Mouse (Mus musculus): ENCODE measurements around the gene Def6.
A peak's percentile ranks its signal among the peaks of the same experiment; 100 is the strongest.

Def6 gene

DNA sequence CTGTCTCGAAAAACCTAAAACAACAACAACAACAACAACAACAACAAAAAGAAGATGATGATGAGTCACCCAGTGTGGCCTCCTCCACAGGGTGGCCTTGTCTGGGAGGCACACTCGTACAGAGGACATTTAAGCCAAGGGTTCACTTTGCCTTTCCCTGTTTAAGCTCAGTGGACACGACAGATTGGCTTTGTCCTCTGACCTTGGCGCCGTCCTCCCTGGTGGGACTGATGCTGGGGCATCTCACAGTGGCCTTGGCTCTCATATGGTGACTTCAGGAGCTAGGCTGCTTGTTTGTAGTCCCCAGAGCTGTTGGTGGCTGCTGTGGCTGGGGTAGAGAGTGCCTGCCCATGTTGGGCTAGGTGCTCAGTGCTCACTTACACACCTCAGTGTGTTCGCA, 36.6 kb downstream of the Def6 start:
- no peak for DNase-seq

DNA sequence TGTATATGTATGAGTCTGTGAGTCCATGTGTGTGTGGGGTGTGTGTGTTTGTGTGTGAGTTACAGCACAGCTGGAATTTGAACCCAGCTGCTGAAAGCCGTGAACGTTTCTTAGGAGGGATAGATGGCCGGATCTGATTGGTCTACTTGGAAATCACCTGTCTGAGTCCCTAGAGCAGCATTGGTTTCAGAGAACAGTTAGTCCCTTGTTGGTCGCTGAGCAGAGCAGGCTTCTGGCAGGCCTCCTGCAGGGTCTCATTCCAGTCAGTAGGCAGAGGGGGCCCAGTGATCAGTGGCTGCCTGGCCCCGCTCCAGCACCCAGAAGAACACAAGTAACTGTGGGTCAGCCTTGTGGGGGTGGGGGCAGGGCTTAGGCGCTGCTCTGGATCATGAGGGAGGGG, 37.1 kb downstream of the Def6 start:
- no peak for DNase-seq

DNA sequence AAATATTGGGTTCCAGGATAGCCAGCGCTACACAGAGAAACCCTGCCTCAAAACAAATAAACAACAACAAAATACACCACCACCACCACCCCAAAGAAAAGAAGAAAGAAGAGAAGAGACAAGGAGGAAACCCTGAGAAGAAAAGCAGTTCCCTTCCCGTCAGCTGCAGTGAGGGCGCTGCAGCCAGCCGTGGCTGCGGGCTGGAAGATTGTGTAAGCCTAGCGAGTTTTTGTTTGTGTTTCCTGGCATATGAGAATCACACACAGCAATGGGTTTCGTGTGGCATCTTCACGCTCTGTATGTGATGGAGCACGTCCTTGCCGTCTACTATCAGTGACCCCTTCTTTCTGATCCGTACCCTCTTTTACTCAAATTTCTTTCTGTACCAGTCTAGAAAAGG, 39.1 kb downstream of the Def6 start:
- DNase-seq = no peak

DNA sequence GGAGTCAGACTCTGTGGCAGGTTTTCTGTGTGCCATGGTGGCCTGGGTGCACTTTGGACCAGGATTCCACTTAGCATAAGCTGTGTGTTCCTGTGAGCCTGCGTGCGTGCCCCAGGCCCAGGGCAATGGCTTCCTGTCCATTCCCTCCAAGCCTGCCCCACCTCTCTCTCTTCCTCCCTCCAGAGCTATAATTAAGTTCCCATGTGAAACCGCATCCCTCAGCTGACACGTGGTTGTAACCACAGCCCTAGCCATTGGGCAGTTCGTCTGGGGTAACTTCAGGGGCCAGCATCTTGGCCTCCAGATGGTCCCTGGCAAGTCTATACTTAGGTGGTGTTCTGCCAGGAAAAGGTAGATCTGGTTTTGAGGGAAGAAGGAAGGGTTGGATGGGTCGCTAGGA, 40.0 kb downstream of the Def6 start:
- DNase-seq = peak in 1 of 2 experiments; percentile 29

DNA sequence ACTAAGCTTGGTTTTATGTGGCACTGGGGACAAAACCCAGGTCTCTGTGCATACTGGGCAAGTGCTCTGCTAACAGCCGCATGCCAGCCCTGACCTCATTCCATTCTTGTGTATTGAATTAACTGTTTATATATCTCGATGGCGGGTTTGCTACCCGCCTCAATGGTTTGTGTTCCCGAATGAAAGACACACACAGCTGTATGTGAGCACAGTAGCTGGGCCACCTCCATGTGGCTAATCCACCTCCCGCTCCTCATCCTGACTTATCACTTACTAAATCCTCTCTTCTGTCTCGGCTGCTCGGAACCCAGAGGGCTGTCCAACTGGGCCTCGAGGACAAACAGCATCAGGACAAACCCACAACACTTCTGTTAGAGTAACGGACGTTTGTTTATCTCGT, 41.5 kb downstream of the Def6 start:
- DNase-seq = no peak

DNA sequence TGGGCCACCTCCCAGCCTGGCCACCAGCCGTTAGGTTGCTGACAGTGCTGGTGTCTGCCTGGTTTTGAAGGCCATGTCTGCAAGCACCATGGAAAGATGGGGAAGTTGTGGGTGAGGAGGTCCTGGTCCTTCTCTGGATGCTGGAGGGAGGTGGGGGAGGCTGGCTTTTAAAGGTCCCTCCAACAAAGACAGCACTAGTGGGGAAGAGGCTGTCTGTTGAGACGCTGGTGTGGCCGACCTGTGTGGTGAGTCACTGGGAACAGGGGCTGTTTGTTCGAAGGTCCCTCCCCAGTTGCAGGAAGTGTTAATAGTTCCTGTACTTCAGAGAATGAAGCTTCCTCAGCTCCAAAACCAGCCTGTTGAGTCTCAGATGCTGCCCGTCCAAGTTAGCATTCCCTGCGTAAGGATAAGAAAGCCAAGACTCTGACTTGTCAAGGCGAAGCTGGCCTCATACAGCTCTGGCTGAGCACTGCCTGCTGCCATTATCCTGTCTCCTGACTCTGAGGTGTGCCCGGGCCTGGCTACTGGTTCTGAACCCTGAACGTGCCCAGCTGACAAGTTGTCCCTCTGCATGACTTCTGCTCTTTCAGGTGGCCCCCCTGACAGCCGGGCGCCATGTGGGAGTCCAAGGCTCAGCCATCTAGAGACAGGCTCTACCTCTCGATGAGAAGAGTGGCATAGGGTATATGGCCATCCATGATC, 44.2 kb downstream of the Def6 start:
- DNase-seq = no peak

DNA sequence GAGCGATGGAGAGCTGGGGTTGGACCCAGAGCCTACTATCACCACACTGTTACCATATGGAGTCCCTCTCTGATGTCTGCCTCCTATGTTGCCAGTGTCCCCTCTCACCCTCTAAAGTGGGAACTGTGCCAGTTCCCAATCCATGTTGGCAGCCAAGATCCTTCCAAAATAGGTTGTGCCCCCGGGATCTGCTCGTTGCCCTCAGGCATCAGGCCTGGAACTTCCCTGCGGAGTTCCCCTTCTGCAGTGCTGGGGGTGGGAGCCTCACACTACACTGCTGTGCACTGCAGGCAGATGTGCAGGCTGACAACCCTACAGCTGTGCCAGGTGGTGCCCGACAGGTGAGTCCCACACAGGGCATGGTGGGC, 44.7 kb downstream of the Def6 start:
- no peak for DNase-seq

DNA sequence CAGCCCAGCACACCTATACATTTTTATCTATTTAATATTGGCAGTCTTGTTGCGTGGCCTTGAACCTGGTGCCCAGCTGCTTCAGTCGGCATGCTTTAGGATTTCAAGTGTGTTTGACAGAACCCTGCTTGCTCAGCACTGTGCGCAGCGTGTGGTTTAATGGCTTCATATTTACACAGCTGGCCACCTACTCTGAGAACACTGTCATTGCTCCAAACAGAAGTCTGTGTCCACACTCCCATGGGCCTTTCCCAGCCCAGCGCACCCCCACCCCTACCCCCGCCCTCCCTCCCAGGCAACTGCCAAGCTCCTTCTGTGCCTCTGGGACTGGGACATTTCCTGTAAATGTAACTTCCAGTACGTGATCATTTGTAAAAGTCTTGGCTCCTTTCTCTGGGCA, 45.6 kb downstream of the Def6 start:
- DNase-seq = no peak

DNA sequence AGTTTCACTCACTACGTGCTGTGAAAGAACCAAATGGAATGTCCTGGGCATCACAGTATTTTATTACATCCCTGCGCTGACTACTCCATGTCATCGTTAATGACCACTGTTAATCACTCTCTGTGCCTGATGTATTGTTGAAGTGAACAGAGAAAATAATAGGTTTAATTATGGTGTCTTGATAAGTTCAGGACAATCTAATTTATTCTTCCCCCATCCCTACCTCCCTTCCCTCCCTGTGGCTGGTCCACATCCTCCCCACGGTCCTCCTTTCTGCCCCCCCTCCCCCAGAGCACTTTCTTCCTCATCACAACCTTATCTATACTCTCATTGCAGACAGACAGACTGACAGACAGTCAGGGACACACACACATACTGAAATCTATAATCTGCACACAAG, 47.2 kb downstream of the Def6 start:
- DNase-seq = no peak

DNA sequence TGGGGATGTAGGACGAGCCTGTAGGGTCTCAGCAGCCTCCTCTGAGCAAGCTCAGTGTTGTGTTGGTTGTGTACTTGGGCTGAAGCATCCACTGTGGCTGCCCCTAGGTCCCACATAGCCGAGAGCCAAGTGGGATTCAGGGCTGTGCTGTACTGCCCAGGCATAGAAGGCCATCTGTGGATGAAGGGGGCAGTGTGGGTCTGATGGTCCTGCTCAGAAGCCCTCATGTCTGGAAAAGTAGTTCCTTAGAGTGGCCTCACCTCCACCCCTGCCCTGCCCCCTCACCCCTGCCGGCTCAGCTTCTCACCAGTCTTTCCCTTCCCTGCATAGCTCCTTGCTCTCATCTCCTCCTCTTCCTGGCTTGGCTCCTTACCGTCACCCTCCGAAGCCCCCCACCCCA, 48.1 kb downstream of the Def6 start:
- DNase-seq = no peak

DNA sequence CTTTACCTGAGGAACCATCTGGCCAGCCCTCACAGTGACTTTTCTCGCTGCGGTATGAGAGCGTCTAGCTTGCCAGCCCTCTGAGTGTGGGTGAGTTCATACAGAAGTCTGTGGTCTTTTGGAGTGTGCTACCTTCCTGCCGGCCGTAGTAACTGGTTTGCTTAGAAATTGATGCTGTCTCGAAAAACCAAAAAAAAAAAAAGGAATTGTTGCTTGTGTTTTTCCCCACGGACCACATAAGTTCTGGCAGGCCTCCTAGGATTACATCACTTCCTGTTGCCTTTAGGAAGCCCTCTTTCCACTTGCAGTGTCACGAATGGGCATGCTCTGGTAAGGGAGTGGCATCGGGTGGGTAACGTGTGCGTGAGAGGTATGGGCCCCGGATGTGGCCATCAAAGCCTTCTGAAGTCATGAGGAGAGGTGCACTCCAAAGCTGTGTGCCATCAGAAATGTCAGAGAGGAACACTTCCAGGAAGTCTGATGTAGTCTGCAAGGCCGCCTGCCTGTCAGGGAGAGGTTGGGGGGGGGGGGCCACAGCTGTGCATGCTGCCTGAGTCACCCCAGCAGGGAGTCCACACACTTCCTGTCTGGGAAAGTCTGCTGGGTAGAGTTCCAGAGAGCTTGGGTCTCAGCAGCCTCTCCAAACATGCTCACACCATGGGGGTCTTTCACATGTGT, 49.2 kb downstream of the Def6 start:
- DNase-seq = peak; percentile 53 to 60

DNA sequence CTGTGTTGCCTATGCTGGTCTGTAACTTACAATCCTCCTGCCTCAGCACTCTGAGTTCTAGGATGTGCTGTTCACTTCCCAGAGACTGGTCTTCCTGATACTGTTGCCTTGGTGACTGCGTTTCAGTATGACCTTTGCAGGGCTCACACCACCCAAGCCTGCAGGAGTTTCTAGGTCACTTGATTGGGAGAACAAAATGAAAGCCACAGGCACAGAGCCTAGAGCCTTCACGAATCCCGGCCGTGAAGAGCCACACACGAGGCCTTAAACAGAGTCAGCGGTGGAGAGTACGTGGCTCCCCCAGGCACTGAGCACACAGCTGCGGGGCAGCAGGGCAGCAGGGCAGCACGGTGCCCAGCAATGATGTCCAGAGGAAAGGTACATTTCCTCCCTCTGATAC, 50.7 kb downstream of the Def6 start:
- DNase-seq = no peak

DNA sequence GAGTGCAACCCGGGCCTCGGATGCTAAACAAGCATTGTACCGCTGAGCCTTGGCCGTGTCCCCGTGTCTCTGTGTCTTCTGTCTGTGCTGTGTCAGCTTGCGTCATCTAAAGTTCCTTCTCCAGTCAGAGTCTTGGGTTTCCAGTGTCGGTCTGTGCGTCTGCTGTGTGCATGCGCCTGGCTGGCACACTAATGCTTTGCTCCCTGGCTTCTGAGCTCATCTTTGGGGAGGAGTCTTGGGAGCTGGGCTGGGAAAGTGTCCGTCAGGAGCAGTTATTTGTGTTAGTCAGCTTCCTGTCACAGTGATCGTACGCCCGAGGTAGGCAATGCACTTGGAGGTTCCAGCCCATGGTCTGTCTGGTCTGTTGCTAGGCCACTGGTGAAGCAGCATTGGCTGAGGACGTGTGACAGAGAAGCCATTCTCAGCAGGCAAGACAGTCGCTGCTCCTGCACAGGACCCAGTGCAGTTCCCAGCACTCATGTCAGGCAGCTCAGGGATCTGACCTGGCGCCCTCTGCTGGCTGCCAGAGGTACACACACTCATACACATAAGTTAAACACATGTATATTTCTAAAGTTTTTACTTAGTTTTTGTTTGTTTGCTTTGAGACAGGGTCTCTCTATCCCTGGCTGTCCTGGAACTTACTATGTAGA, 52.4 kb downstream of the Def6 start:
- DNase-seq = no peak

DNA sequence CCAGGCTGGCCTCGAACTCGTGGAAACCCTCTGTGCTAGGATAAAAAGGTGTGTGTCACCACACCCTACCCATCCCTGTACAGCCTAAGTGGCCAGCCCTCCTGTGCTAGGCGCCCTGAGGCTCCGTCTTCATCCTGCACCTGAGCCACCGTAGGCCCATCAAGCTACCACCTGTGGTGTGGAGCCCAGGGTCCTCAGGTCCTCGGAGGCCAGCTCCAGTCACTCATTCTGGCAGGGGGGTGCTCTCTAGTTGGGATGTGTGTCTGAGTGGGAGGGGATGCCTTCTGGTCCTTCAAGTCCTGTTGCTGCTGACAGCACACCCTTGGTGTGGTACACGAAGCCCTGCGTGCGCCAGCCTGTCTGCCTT, 52.9 kb downstream of the Def6 start:
- DNase-seq = no peak

DNA sequence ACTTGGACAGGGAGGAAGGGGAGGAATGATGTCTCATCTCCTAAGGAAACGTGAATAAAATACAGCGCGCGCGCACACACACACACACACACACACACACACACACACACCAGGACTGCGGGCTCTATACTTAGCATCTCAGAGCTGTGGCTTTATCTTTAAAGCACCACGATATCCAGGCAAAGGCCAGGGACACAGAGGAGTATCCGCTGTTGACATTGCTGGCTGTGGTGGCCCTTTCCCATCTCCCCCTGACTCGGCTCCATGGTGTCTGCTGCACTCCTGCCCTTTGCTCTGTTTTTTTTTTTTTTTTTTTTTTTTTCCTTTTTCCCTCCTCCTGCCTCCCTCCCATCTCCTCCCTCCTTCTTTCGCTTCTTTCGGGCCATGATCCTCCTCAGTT, 54.2 kb downstream of the Def6 start:
- DNase-seq = no peak

DNA sequence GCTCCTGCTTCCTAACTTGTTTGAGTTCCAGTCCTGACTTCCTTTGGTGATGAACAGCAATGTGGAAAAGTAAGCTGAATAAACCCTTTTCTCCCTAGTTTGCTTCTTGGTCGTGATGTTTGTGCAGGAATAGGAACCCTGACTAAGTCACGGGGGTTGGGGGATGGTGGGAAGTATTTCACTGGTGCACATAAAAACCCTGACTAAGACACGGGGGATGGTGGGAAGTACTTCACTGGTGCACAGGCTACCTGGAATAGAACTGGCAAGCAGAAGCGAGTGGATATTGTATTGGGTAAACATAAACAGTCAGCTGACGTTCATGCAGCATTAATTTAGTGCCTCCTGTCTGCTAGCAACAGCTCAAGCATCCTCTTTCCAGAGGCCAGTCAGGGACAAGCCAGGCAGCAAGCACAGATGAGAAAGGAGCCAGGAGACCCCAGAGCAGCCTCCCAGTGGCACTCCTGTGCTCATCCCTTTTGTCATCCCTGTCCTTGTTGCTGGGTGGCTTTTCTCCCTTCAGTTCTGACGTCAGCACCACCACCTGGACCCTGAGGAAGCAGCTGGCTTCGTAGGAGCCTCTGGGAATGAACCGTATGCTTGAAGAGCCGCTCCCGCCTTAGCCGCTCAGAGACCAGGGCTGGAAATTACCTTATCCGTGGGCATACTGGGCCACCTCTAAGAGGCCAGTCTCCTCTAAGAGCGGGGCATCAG, 55.8 kb downstream of the Def6 start:
- no peak for DNase-seq

DNA sequence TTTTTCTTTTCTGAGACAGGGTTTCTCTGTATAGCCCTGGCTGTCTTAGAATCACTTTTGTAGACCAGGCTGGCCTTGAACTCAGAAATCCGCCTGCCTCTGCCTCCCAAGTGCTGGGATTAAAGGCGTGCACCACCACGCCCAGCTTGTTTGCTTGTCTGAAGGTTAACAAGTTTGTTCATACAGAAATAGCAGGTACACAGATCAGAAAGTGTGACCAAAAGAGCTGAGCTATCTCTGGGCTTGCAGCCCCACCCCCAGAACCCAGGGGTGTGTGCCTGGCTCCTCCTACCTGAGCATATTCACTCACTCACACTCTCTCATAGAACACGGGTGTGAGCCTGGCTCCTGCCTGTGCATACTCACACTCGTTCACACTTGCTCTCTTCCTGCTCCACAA, 59.7 kb downstream of the Def6 start:
- no peak for DNase-seq

DNA sequence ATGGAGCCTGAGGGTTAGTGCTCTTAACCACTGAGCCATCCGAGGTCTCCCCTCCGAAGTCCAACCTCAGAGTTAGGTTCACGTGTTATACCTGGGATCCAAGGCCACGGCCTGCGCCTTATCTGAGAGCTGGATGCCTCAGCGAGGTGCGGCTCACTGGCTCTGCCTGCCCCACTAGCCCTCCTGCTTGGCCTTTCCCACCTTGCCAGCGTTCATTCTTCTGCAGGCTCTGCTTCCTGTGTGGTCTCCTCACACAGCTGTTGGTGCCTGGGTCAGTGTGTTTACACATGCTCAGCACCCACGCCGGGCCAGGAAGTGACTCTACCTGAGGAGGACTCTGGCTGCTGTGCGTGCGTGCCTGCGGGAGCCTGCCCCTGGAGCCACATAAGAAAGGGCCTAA, 62.6 kb downstream of the Def6 start:
- no peak for DNase-seq

DNA sequence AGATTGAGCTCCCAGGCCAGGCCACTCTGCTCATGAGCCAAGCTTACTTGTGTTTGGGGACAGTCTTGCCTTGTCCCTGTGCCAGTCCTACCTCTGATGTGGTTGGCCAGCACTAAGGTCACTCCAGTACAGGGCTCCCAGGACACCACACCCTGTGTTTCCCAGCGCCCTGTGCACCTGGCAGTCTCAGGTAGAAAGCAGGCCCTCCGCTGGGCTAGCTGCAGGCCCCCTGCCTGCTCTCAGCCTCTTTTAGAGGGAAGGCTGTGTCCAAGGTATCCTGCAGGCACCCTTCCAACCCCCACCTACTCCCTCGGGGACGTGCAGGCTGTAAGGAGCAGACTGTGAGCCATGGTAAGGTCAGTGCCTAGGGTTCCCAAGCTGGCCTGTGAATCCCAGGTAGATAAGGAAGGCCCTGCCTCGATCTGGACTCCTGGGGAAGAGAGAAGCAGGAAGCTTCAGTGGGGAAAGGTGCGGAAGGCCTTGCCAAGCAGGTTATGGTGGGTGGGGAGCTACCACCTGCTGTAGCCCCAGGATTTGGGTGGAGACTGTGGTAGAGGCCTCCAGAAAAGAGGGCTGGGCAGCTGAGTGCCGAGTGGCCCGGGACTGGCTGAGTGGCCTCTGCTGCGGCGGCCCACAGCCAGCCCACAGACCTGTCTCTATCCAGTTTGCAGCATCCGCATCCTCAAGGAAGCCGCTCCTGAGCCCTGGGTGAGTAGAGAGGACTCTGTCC, 64.1 kb downstream of the Def6 start:
- DNase-seq = no peak

DNA sequence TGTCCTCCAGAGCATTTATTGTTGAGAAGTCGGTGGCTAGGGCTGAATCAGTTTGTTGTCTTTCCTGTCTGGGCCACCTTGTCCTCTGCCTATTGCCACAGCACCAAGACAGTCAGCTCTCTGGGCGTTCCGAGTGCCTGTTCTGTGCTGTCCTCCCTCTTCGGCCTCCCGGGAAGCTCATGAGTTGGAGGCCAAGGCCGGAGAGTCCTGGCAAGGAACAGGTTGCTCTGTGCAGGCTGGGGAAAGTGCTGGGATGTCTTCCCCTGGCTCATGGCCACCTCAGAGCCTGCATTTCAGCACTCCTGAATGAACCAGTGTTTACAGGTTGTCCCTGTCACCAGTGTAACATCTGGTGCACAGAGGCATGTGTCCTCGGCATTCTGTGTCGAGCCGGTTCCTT, 64.7 kb downstream of the Def6 start:
- no peak for DNase-seq

DNA sequence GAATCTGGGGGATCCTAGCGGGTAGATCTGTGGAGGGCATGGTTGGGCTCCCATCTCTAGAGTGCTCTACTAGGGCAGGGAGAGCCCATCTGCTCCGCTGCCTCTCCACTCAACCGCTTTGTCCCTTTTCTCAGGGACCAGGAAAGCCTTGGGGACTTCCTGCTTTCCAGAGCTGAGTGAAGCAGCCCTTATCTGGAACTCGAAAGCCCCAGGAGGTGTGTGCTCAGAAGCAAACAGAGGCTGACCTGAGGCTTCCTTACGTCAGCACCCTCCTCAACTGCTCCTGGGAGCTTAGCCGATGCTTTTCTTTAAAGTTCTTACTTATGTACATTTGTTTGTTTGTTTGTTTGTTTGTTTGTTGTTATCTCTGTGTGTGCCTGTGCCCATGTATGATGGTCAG, 65.3 kb downstream of the Def6 start:
- no peak for DNase-seq

DNA sequence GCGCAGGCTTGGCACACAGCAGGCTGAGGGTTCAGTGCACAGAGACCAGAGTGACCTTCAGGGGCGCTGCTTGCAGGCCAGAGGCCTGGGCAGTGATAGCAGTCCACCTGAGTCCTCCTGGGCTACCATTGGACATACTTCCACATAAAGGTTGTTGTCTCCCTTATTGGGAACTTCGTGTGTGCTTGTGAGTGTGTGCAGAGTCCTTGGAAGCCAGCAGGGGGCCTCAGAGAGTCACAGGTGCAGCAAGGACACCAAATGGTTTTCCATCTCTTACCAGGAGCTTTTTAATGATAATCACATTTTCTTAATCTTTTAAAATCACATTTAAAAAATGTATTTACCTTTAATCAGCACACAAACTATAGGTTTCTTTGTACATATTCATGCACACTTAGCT, 67.2 kb downstream of the Def6 start:
- peak in 1 of 2 experiments; percentile 45 for DNase-seq

DNA sequence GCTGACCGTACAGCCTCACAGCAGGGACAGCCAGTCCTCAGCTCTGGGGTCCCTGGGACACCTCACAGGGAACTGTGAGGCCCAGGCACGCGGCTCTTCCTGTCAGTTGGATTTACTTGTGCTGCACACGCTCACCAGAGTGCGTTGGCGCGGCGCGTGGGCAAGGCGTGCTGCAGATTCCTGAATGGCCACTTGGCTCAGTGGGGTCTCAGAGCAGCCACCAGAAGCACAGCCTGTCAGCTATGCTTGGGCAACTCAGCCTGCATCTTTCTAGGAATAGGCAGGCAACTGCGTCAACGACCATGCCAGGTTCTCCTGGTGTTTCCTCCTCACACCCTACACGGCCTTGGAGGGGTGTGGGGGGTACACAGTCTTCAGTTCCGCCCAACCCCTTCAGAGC, 69.6 kb downstream of the Def6 start:
- no peak for DNase-seq

Data from kidney, adult 8-10 months (tissue).